Mouse (Mus musculus): Measurements from ENCODE around the gene Hrh3.

GRCm38 (mm10) chr2:180105441-180106190 is 1.3 kb upstream of the Hrh3 start:
- TF ChIP-seq SRF (IDR thresholded peaks at IDR 0.05; ENCODE audit: control insufficient read depth, insufficient read length, low read depth) = no peak
- TF ChIP-seq POLR2A (IDR thresholded peaks at IDR 0.05; ENCODE audit: insufficient read length, low read depth) = no peak

Measured in myocyte (in vitro differentiated cells).